Mouse (Mus musculus) fat pad, adult 2 months (tissue): ENCODE measurements around the gene Gm21671.
"Not testable (repeated sequence)": the region's sequence is repeated elsewhere in the genome, so short reads cannot be mapped to it uniquely, and the experiment has no call there.

ENCODE experiments used
- DNase-seq: peaks from one replicate; pipeline ENCODE4 v3.0.0-alpha.2; 2011; ENCODE audit warnings: low read depth, low spot score; ENCODE audit errors: extremely low read depth

Gene Gm21671

DNA sequence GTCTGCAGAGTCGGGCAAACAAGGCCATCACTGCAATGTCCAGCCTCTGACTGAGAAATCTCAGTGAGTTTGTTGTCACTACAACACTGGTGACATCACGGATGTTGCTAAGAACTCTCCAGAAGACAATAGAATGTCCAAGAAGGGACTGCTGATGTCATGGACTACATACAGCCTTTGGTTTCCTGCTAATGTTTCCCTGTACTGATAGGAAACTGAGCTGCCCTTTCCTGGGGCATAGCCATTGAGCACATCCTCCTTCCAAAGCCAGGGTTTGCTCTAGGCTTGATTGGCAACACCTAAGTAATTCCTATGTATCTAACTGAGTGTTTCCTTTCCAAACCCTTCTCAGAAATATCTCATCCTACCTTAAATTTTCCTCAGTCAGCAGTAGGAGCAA is at the start of gene Gm21671:
Gene Gm21671 (minus strand): TSS at position 101 of the 400 bp plus-strand sequence.
- not testable (repeated sequence) for DNase-seq

DNA sequence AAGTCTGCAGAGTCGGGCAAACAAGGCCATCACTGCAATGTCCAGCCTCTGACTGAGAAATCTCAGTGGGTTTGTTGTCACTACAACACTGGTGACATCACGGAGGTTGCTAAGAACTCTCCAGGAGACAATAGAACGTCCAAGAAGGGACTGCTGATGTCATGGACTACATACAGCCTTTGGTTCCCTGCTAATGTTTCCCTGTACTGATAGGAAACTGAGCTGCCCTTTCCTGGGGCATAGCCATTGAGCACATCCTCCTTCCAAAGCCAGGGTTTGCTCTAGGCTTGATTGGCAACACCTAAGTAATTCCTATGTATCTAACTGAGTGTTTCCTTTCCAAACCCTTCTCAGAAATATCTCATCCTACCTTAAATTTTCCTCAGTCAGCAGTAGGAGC is 34.3 kb upstream of the Gm21671 start, which contains the start of gene Gm21698:
Gene Gm21698 (minus strand): TSS at position 101 of the 400 bp plus-strand sequence.
- DNase-seq: not testable (repeated sequence)

DNA sequence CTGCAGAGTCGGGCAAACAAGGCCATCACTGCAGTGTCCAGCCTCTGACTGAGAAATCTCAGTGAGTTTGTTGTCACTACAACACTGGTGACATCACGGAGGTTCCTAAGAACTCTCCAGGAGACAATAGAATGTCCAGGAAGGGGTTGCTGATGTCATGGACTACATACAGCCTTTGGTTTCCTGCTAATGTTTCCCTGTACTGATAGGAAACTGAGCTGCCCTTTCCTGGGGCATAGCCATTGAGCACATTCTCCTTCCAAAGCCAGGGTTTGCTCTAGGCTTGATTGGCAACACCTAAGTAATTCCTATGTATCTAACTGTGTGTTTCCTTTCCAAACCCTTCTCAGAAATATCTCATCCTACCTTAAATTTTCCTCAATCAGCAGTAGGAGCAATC is 18.3 kb upstream of the Gm21671 start, which contains the start of gene Gm21680:
Gene Gm21680 (minus strand): TSS at position 101 of the 400 bp plus-strand sequence.
- DNase-seq: not testable (repeated sequence)

DNA sequence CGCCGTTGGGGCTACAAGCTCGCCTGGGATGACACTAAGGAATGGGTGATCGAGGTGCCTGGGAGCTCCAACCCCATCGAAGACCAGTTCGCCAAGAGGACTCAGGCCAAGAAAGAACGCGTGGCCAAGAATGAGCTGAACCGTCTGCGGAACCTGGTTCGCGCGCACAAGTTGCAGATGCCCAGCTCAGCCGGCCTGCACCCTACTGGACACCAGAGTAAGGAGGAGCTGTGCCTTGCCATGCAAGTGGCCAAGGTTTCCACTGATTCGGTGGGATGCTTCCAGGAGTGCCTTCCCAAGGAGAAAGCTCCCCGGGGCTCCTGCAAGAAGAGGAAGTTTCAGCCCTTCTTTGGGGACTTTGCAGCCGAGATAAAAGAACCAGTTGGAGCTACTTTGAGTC is 2.8 kb upstream of the Gm21671 start:
- not testable (repeated sequence) for DNase-seq

DNA sequence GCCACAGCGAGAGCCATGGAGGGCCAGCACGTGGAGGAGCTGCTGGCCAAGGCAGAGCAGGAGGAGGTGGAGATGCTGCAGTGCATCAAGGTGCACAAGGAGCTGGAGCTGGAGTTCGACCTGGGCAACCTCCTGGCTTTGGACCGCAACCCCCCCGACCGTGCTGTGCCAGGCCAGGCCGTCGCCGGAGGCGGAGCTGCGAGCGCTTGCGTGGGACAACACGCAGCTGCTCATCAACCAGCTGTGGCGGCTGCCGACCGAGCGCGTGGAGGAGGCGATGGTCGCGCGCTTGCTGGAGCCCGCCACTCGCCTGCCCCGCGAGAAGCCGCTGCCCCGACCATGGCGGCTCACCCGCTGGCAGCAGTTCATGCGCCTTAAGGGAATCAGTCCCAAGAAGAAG is 2.4 kb upstream of the Gm21671 start:
- DNase-seq: not testable (repeated sequence)

DNA sequence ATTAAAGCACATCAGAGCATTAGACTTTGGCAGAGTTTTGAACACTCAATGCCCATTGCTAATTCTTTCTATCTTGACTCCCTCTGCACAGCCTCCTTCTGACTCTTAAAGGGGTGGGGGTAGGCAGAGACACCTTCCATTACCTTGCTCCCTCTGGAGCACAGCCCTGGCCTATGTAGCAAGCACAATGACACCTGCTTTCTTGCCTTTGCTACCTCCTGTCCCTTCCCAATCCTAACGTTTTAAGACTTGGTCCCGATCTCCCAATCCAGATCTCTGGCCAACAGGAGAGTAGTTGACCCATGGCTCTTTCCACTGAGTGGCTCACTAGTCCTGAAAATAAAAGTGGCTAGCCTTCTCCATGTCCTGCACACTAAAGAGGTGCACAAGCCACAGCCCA is 8.8 kb downstream of the Gm21671 start:
- not testable (repeated sequence) for DNase-seq

DNA sequence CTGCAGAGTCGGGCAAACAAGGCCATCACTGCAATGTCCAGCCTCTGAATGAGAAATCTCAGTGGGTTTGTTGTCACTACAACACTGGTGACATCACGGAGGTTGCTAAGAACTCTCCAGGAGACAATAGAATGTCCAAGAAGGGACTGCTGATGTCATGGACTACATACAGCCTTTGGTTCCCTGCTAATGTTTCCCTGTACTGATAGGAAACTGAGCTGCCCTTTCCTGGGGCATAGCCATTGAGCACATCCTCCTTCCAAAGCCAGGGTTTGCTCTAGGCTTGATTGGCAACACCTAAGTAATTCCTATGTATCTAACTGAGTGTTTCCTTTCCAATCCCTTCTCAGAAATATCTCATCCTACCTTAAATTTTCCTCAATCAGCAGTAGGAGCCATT is 11.9 kb downstream of the Gm21671 start, which contains the start of gene Gm21663:
Gene Gm21663 (minus strand): TSS at position 101 of the 400 bp plus-strand sequence.
- not testable (repeated sequence) for DNase-seq
